Mouse (Mus musculus): ENCODE results near the gene Dlg1. TPM values are rescaled to one million over a fixed set of nuclear protein-coding genes. Genes with fewer than 3 reads are reported as not detected.

Dlg1 gene
- polyA plus RNA-seq, 1 experiment, result 87.8 TPM

- DNase-seq (ENCODE audit: extremely low spot score in 1 of 2, low spot score in 1 of 2), result no peak
These were observed 170.9 kb downstream of the Dlg1 start for GRCm38 (mm10) chr16:31834011-31834584.

- no peak for DNase-seq (ENCODE audit: extremely low spot score in 1 of 2, low spot score in 1 of 2)
These were observed 171.5 kb downstream of the Dlg1 start for GRCm38 (mm10) chr16:31834662-31835318.

- no peak for DNase-seq (ENCODE audit: extremely low spot score in 1 of 2, low spot score in 1 of 2)
These were observed 174.1 kb downstream of the Dlg1 start for GRCm38 (mm10) chr16:31837362-31837761.

GRCm38 (mm10) chr16:31844246-31844645 is 181.0 kb downstream of the Dlg1 start:
- no peak for DNase-seq (ENCODE audit: extremely low spot score in 1 of 2, low spot score in 1 of 2)

- DNase-seq (ENCODE audit: extremely low spot score in 1 of 2, low spot score in 1 of 2), result no peak
These were observed 183.5 kb downstream of the Dlg1 start for GRCm38 (mm10) chr16:31846763-31847162.

- no peak for DNase-seq (ENCODE audit: extremely low spot score in 1 of 2, low spot score in 1 of 2)
These were observed 200.7 kb downstream of the Dlg1 start for GRCm38 (mm10) chr16:31863920-31864319.

GRCm38 (mm10) chr16:31865242-31865641 is 202.0 kb downstream of the Dlg1 start:
- no peak for DNase-seq (ENCODE audit: extremely low spot score in 1 of 2, low spot score in 1 of 2)

- DNase-seq (ENCODE audit: extremely low spot score in 1 of 2, low spot score in 1 of 2), result no peak
These were observed 203.7 kb downstream of the Dlg1 start for GRCm38 (mm10) chr16:31866911-31867310.

- DNase-seq (ENCODE audit: extremely low spot score in 1 of 2, low spot score in 1 of 2), result no peak
These were observed 204.5 kb downstream of the Dlg1 start for GRCm38 (mm10) chr16:31867736-31868135.

- no peak for DNase-seq (ENCODE audit: extremely low spot score in 1 of 2, low spot score in 1 of 2)
These were observed 210.5 kb downstream of the Dlg1 start for GRCm38 (mm10) chr16:31873721-31874120.

GRCm38 (mm10) chr16:31875391-31875790 is 212.1 kb downstream of the Dlg1 start:
- no peak for DNase-seq (ENCODE audit: extremely low spot score in 1 of 2, low spot score in 1 of 2)

GRCm38 (mm10) chr16:31876386-31876785 is 213.1 kb downstream of the Dlg1 start:
- peak; percentile 84 to 86 for DNase-seq (ENCODE audit: extremely low spot score in 1 of 2, low spot score in 1 of 2)

GRCm38 (mm10) chr16:31878052-31878451 is 214.8 kb downstream of the Dlg1 start:
- no peak for DNase-seq (ENCODE audit: extremely low spot score in 1 of 2, low spot score in 1 of 2)

- peak in 1 of 2 experiments; percentile 61 for DNase-seq (ENCODE audit: extremely low spot score in 1 of 2, low spot score in 1 of 2)
These were observed 215.5 kb downstream of the Dlg1 start, which contains the start of gene Meltf for GRCm38 (mm10) chr16:31878573-31879257. Gene Meltf, plus strand, starts transcription at chr16:31878810.

- DNase-seq (ENCODE audit: extremely low spot score in 1 of 2, low spot score in 1 of 2), result no peak
These were observed 217.1 kb downstream of the Dlg1 start for GRCm38 (mm10) chr16:31880146-31880840.

GRCm38 (mm10) chr16:31882381-31882908 is 219.2 kb downstream of the Dlg1 start:
- DNase-seq (ENCODE audit: extremely low spot score in 1 of 2, low spot score in 1 of 2), result no peak

GRCm38 (mm10) chr16:31883302-31883701 is 220.1 kb downstream of the Dlg1 start:
- DNase-seq (ENCODE audit: extremely low spot score in 1 of 2, low spot score in 1 of 2), result peak in 1 of 2 experiments; percentile 67

GRCm38 (mm10) chr16:31883902-31884301 is 220.7 kb downstream of the Dlg1 start:
- DNase-seq (ENCODE audit: extremely low spot score in 1 of 2, low spot score in 1 of 2), result no peak

- DNase-seq (ENCODE audit: extremely low spot score in 1 of 2, low spot score in 1 of 2), result no peak
These were observed 227.7 kb downstream of the Dlg1 start for GRCm38 (mm10) chr16:31890907-31891306.

GRCm38 (mm10) chr16:31893396-31894141 is 230.3 kb downstream of the Dlg1 start:
- DNase-seq (ENCODE audit: extremely low spot score in 1 of 2, low spot score in 1 of 2), result no peak

Data from frontal cortex, adult 2 months (tissue).